Mouse (Mus musculus) bone marrow, adult 2 months (tissue): ENCODE measurements around the gene Kansl1. TPM values are rescaled to one million over a fixed set of nuclear protein-coding genes. Genes with fewer than 3 reads are reported as not detected.
A peak's percentile ranks its signal among the peaks of the same experiment; 100 is the strongest.

Source experiments
- H3K27ac ChIP-seq: fragments of 200-500 bp; 2 replicates; pipeline ENCODE4 v1.5.1; 2012; ENCODE audit warnings: low read depth, mild to moderate bottlenecking, control low read depth, inconsistent platforms, low read length; ENCODE audit not compliant: control insufficient read depth, poor library complexity, insufficient read depth
- H3K4me1 ChIP-seq: fragments of 200-500 bp; 2 replicates; pipeline ENCODE4 v1.6.1; 2011; ENCODE audit warnings: low read length; ENCODE audit not compliant: control insufficient read depth, insufficient read depth
- H3K4me3 ChIP-seq: fragments of 200-500 bp; replicated peaks from 2 replicates; pipeline ENCODE3; 2011; ENCODE audit warnings: mild to moderate bottlenecking, low read depth, low read length, control low read depth; ENCODE audit not compliant: control insufficient read depth
- CTCF ChIP-seq: fragments of 200-500 bp; IDR thresholded peaks from 2 replicates; pipeline ENCODE4 v1.5.1; 2011; ENCODE audit warnings: low read length, control low read depth; ENCODE audit not compliant: control insufficient read depth, insufficient read depth
- POLR2A ChIP-seq: fragments of 200-500 bp; IDR thresholded peaks from 2 replicates; pipeline ENCODE4 v1.6.1; 2011; ENCODE audit warnings: low read depth, mild to moderate bottlenecking, control low read depth, low read length, borderline replicate concordance; ENCODE audit not compliant: control insufficient read depth
- WGBS: fragments of 180-500 bp; shearing (Covaris S2); methylation state at CpG from one replicate; pipeline ENCODE4 v1.1.7; 2018; 5-methylcytosine and 5-hydroxymethylcytosine counted together
- polyA plus RNA-seq: library from polyadenylated mRNA; stranded (reverse); fragments of >200 nt; gene quantifications from 2 replicates; pipeline ENCODE4 v1.2.4, GENCODE M21; 2011; ENCODE audit warnings: low replicate concordance; ENCODE audit not compliant: missing spikeins, insufficient read depth, insufficient read length

Kansl1 gene
- polyA plus RNA-seq, 1 experiment, result 19.0 TPM

- Histone ChIP-seq H3K4me3 (no peak overlapping the region), H3K27ac (no peak overlapping the region), H3K4me1 (peaks cover 2% of the 10 kb centered on the region; the same call in 1 of the 2 replicates)
- TF ChIP-seq POLR2A (no peak), CTCF (no peak)
- 84% methylated on average over 2 of the region's 2 CpGs for WGBS
These were observed 73.0 kb downstream of the Kansl1 start for GRCm38 (mm10) chr11:104395648-104396047.

- WGBS, result 79% methylated on average over 6 of the region's 6 CpGs
- no peak overlapping the region for H3K4me3 ChIP-seq
- no peak overlapping the region for H3K27ac ChIP-seq
- TF ChIP-seq POLR2A, result no peak
- TF ChIP-seq CTCF, result no peak
- H3K4me1 ChIP-seq, result no peaks in the 10 kb centered on the region
These were observed 75.5 kb downstream of the Kansl1 start for GRCm38 (mm10) chr11:104393196-104393595.

GRCm38 (mm10) chr11:104392153-104392552 lies 76.5 kb downstream of the Kansl1 start:
- 81% methylated on average over 1 of the region's 1 CpGs for WGBS
- H3K4me3 ChIP-seq, result no peak overlapping the region
- H3K27ac ChIP-seq, result no peak overlapping the region
- no peaks in the 10 kb centered on the region; the same call in 1 of the 2 replicates for H3K4me1 ChIP-seq
- TF ChIP-seq CTCF, result no peak
- no peak for TF ChIP-seq POLR2A

- H3K4me1 ChIP-seq, result no peaks in the 10 kb centered on the region; the same call in 1 of the 2 replicates
- TF ChIP-seq CTCF (no peak), POLR2A (no peak)
- H3K27ac ChIP-seq, result no peak overlapping the region
- H3K4me3 ChIP-seq, result no peak overlapping the region
- WGBS, result 62% methylated on average over 1 of the region's 1 CpGs
These were observed 81.4 kb downstream of the Kansl1 start for GRCm38 (mm10) chr11:104387284-104387683.

GRCm38 (mm10) chr11:104386595-104386994 lies 82.1 kb downstream of the Kansl1 start:
- WGBS, result 87% methylated on average over 1 of the region's 1 CpGs
- no peak overlapping the region for H3K27ac ChIP-seq
- TF ChIP-seq POLR2A, result no peak
- TF ChIP-seq CTCF, result no peak
- no peak overlapping the region for H3K4me3 ChIP-seq
- H3K4me1 ChIP-seq, result no peaks in the 10 kb centered on the region; the same call in 1 of the 2 replicates

- TF ChIP-seq CTCF (no peak), POLR2A (no peak)
- H3K27ac ChIP-seq, result no peak overlapping the region
- H3K4me1 ChIP-seq, result no peaks in the 10 kb centered on the region; the same call in 1 of the 2 replicates
- WGBS, result 46% methylated on average over 2 of the region's 2 CpGs
- H3K4me3 ChIP-seq, result no peak overlapping the region
These were observed 85.4 kb downstream of the Kansl1 start for GRCm38 (mm10) chr11:104383167-104383810.

- TF ChIP-seq POLR2A, result no peak
- no peak for TF ChIP-seq CTCF
- Histone ChIP-seq H3K27ac (no peak overlapping the region), H3K4me1 (no peaks in the 10 kb centered on the region), H3K4me3 (no peak overlapping the region)
- 61% methylated on average over 4 of the region's 4 CpGs for WGBS
These were observed 86.8 kb downstream of the Kansl1 start for GRCm38 (mm10) chr11:104381887-104382286.

GRCm38 (mm10) chr11:104379635-104380034 lies 89.0 kb downstream of the Kansl1 start:
- no peak overlapping the region for H3K4me3 ChIP-seq
- H3K4me1 ChIP-seq, result no peaks in the 10 kb centered on the region
- H3K27ac ChIP-seq, result no peak overlapping the region
- 49% methylated on average over 1 of the region's 1 CpGs for WGBS
- TF ChIP-seq POLR2A, result no peak
- peak; percentile 58 for TF ChIP-seq CTCF

GRCm38 (mm10) chr11:104376291-104376690 lies 92.4 kb downstream of the Kansl1 start:
- WGBS, result 92% methylated on average over 3 of the region's 3 CpGs
- TF ChIP-seq CTCF (no peak), POLR2A (no peak)
- H3K4me1 ChIP-seq, result no peaks in the 10 kb centered on the region

More at GRCm38 (mm10) chr11:104376291-104376690, 92.4 kb downstream of the Kansl1 start:
- no peak overlapping the region for H3K4me3 ChIP-seq
- no peak overlapping the region for H3K27ac ChIP-seq
